Mouse (Mus musculus) T-helper 1 cell (primary cell): Measurements from ENCODE around the gene Pik3c2b.

ENCODE experiments used
- in situ Hi-C: fragments of 300-600 bp; cut with MboI, MseI; formaldehyde crosslinking; loops from one replicate; pipeline ENCODE4 v1.15.1; 2025; ENCODE audit warnings: high pct_unique_total_duplicates

Gene Pik3c2b

GRCm38 (mm10) chr1:133130638-133131560, 85.4 kb downstream of the Pik3c2b start, which contains the start of gene Ppp1r15b:
TSS of gene Ppp1r15b (plus strand) at chr1:133131143.
- in situ Hi-C loops, result loop anchor here (5.0 kb wide), 1 partner anchor 94 kb away; no protein-coding TSS in a partner anchor

GRCm38 (mm10) chr1:133131561-133131905, 86.1 kb downstream of the Pik3c2b start:
- in situ Hi-C loops, result loop anchor here (5.0 kb wide), 1 partner anchor 94 kb away; no protein-coding TSS in a partner anchor

- in situ Hi-C loops, result loop anchor here (5.0 kb wide), 1 partner anchor 95 kb away; no protein-coding TSS in a partner anchor
Observed at GRCm38 (mm10) chr1:133131936-133132335, 86.5 kb downstream of the Pik3c2b start.

DNA sequence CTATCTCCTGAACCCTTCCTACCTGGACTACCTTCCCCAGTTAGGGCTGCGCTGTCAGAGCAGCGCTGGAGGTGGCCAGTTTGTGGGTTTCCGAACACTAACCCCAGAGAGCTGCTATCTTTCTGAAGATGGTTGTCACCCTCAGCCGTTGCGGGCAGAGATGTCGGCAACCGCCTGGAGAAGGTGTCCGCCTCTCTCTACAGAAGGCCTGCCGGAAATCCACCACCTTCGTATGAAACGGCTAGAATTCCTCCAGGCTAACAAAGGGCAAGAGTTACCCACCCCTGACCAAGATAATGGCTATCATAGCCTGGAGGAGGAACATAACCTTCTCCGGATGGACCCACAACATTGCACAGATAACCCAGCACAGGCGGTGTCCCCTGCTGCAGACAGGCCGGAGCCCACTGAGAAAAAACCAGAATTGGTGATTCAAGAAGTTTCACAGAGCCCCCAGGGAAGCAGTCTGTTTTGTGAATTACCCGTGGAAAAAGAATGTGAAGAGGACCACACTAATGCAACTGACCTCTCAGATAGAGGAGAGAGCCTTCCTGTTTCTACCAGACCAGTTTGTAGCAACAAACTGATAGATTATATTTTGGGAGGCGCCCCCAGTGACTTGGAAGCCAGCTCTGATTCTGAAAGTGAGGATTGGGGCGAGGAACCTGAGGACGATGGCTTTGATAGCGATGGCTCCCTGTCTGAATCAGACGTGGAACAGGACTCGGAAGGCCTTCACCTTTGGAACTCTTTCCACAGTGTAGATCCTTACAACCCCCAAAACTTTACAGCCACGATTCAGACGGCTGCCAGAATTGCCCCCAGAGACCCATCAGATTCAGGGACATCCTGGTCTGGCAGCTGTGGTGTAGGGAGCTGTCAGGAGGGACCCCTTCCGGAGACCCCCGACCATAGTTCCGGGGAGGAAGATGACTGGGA, 87.2 kb downstream of the Pik3c2b start:
- in situ Hi-C loops, result loop anchor here (5.0 kb wide), 1 partner anchor 95 kb away; no protein-coding TSS in a partner anchor

GRCm38 (mm10) chr1:133133425-133133824, 88.0 kb downstream of the Pik3c2b start:
- in situ Hi-C loops, result loop anchor here (5.0 kb wide), 1 partner anchor 96 kb away; no protein-coding TSS in a partner anchor

DNA sequence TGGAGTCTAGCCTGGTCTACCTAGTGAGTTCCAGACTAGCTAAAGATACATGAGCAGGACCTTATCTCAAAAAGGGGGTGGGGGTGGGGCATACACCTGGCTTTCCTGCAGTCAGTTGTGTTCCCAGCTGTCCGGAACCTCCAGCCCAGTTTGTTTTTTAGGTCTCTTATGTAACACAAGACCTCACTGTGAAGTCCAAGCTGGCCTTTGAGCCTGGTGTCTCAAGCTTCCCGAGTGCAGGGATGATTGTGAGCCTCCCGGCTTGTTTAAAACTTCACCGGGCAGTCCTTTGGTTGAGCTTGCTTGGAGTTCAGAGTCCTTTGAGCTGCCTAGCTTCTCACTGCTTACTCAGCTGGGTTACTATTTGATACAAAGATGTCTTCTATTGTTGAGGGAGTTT, 88.6 kb downstream of the Pik3c2b start:
- in situ Hi-C loops, result loop anchor here (5.0 kb wide), 1 partner anchor 97 kb away; no protein-coding TSS in a partner anchor

DNA sequence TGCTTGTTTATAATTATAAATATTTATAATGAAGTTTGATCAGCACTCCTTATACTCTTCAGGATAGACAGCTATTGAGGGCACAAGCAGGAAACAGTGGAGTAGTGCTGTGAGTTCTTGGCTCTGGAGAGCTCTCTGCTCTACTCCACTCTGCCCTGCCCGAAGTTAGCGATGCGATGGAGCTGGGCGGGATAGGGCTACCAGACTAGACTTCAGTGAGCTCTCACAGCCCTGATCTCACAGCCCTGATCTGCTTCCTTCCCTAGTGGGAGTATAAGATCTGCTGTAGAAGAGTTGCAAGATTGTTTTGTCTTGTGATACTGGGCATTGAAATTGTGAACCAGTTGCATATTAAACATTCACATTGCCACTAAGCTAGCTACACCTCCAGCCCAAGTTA, 89.4 kb downstream of the Pik3c2b start:
- in situ Hi-C loops, result loop anchor here (5.0 kb wide), 1 partner anchor 98 kb away; no protein-coding TSS in a partner anchor

DNA sequence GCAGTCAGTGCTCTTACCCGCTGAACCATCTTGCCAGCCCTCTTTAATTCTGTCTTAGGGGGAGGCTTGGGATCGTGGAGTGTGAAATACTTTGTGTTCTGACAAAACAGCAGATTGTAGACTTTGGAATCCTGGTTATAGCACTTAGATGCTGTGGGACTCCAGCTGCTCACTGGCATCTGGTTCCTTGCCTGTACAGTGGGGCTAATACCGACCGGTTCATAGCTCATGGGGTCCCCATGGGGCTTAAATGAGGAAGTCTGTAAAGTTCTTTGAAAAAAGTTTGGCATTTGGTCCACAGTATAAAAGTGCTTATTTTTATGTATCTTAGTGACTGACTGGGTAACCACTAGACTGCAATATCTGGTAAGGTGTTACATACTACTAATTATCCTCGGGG, 90.3 kb downstream of the Pik3c2b start:
- in situ Hi-C loops, result no loop called here

- in situ Hi-C loops, result no loop called here
Observed at GRCm38 (mm10) chr1:133138401-133138800, 92.9 kb downstream of the Pik3c2b start.

DNA sequence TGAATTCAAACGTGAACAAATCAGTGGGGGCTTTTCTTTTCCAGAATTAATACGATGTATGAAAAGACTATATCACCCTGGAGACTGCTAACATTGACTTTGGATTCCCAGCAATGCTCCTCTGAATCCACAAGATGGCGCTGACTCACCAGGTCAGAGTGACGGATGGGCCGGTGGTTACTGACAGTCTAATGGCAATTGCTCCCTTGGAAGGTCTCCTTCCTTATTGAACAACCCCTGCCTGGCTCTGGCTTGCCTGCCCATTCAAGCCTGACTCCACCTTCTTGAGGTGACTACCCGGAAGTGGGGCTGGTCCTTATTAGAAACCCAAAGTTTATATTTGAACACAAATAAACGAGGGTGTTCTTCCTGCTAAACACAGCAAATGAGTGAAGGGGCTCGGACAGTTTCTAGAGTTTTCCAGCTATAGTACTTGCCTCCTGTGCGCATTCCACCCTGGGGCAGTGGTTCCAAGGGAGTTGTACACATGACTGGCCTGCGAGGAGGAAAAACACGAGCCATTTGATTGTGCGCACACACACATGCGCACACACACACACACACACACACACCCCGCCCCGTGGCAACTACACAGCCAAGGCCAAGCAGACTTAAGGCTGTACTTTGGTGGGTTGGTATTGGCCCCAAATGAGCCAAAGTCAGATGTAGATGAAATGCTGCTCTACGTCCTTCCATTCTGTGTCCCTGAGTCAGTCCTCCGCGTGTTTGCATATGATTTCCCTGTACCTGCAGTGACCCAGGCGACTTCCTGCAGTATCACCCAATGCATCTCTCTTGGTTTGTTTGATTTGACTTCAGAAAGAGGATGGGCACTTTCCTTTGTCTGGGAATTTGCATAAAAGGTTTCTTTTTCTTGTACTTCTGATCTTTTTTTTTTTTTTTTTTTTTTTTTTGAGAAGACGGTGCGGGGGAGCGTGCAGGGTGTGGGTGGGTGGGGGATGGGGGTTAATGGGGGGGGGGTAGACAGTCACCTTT, 100.8 kb downstream of the Pik3c2b start:
- in situ Hi-C loops, result no loop called here

DNA sequence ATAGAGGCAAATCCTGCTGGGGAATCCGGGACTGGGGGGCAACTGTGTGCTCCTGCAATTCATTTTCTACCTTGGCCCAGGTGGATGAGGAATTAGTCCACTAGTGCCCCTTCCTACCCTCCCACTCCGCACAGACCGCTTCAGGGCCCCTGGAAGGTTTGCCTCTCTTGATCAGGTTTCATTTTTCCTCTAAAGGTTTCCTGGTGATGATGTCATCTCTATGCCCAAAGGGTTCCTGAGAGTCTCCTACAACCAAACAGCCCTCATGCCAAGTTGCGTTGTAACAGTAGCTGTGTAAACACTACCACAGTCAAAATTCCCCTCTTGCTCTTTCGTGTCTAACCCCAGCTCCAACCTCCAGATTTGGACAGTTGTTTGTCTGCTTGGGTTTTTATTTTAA, 101.9 kb downstream of the Pik3c2b start:
- in situ Hi-C loops, result no loop called here

DNA sequence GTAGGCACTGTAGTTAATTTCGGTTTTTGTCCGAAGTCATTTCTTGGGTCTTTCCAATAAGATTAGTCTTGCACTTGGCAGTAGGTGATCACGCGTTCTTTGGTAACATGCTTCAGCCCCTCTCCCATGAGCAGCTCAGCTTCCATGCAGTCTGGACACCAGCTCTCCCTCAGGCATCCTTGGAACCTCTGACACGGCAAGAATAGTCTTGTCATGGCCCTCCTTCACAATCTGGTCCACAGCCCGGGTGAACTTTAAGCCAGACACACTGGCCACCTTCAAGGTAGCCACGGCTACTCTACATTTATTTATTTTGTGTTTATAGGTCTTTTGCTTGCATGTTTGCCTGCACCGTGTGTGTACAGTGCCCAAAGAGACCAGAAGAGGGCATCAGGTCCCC, 102.7 kb downstream of the Pik3c2b start:
- in situ Hi-C loops, result no loop called here

GRCm38 (mm10) chr1:133150556-133150955, 105.1 kb downstream of the Pik3c2b start:
- in situ Hi-C loops, result no loop called here

- in situ Hi-C loops, result no loop called here
Observed at GRCm38 (mm10) chr1:133152213-133152612, 106.7 kb downstream of the Pik3c2b start.

- in situ Hi-C loops, result no loop called here
Observed at GRCm38 (mm10) chr1:133155270-133155669, 109.8 kb downstream of the Pik3c2b start.
